Mouse (Mus musculus) ES-Bruce4 (cell line): ENCODE measurements around the gene Ubxn11.

Source experiments
- CTCF ChIP-seq: IDR thresholded peaks from one replicate; pipeline ENCODE4 v1.8.1; 2011; ENCODE audit warnings: low read depth, low read length
- EP300 ChIP-seq: IDR thresholded peaks from 2 replicates; pipeline ENCODE4 v1.6.1; 2011; ENCODE audit warnings: low read depth, low read length; ENCODE audit not compliant: insufficient read depth
- POLR2A ChIP-seq: IDR thresholded peaks from one replicate; pipeline ENCODE4 v1.8.1; 2011; ENCODE audit warnings: low read length; ENCODE audit not compliant: insufficient read depth

GRCm38 (mm10) chr4:134096120-134096519, 6.2 kb upstream of the Ubxn11 start:
- TF ChIP-seq POLR2A (no peak), CTCF (no peak), EP300 (no peak)
